Mouse (Mus musculus): ENCODE measurements at regions not wholly inside any gene's neighbourhood (a gene's known extent, or its start where the extent isn't known, plus 50 kb on each side); places are given as distances from the start of the nearest gene placed in this dataset.

- Histone ChIP-seq H3K4me3 (ENCODE audit: low read length) (peak overlapping the region; percentile 34), H3K9me3 (ENCODE audit: low read length) (no peaks in the 10 kb centered on the region), H3K4me2 (replicated peaks; ENCODE audit: low read depth, low read length) (peak overlapping the region; percentile 58), H3K36me3 (ENCODE audit: insufficient read depth, low read length) (no peaks in the 10 kb centered on the region), H3K9ac (replicated peaks; ENCODE audit: low read length) (peak overlapping the region; percentile 65), H3K27me3 (ENCODE audit: insufficient read depth, low read length) (peaks cover 1% of the 10 kb centered on the region; the same call in 1 of the 2 replicates), H3K4me1 (ENCODE audit: insufficient read depth, low read length) (peaks cover 25% of the 10 kb centered on the region), H3K27ac (ENCODE audit: low read length) (peak overlapping the region; percentile 89)
- ATAC-seq (ENCODE audit: low FRiP score, low TSS enrichment): peak; percentile 94
- WGBS: 1% methylated on average over 39 of the region's 39 CpGs
These were observed 118.1 kb upstream of the Hes1 start for GRCm38 (mm10) chr16:29945891-29946598.

GRCm38 (mm10) chr16:29946966-29947365, 117.2 kb upstream of the Hes1 start:
- WGBS: 77% methylated on average over 5 of the region's 5 CpGs

DNA sequence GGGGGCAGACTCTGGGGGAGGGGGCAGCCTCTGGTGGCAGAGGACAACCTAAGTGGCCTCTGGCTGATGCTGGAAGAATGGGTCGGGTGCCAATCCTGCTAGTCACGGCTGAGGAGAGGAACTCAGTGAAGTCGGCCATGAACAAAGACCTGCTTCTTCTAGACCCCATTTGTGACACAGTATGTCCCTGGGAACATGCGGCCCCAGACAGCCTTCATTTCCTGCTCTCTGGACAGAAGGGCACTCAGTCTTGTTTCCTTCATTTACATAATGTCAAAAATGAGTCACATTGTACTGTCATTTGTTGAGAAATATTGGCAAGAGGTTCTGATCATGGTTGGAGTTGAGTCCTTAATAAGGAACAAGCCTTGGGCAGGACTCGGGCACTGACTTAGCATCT, 116.5 kb upstream of the Hes1 start:
- 55% methylated on average over 5 of the region's 5 CpGs for WGBS
- ATAC-seq (ENCODE audit: low FRiP score, low TSS enrichment): no peak
- no peak overlapping the region for H3K27ac ChIP-seq (ENCODE audit: low read length)

More at GRCm38 (mm10) chr16:29946966-29947365, 117.2 kb upstream of the Hes1 start:
- no peak for ATAC-seq (ENCODE audit: low FRiP score, low TSS enrichment)
- Histone ChIP-seq H3K9ac (replicated peaks; ENCODE audit: low read length) (no peak overlapping the region), H3K27me3 (ENCODE audit: insufficient read depth, low read length) (no peaks in the 10 kb centered on the region), H3K36me3 (ENCODE audit: insufficient read depth, low read length) (no peaks in the 10 kb centered on the region), H3K4me1 (ENCODE audit: insufficient read depth, low read length) (peaks cover 25% of the 10 kb centered on the region), H3K9me3 (ENCODE audit: low read length) (no peaks in the 10 kb centered on the region), H3K4me2 (replicated peaks; ENCODE audit: low read depth, low read length) (no peak overlapping the region), H3K27ac (ENCODE audit: low read length) (no peak overlapping the region), H3K4me3 (ENCODE audit: low read length) (no peak overlapping the region)

DNA sequence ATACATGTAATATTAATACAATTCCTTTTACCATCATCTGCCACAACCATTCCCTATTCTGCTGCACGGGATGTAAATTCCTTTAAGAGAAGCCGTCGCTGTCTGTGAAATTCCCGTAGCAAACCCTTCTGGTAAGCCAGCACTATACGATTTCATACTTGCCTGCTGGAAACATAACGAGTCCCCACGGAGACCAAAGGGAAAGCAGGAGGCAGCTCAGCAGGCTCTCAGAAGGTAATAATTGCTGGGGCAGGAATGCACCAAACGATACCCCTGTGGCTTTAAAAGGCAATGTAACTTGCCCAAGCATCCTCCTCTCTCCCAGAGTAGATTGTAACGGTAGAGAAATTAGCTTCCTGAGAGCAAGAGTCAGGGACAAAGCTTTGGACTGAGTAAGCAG, 114.0 kb upstream of the Hes1 start:
- 29% methylated on average over 9 of the region's 9 CpGs for WGBS
- peaks cover 17% of the 10 kb centered on the region for H3K4me1 ChIP-seq (ENCODE audit: insufficient read depth, low read length)
- H3K4me2 ChIP-seq (replicated peaks; ENCODE audit: low read depth, low read length): no peak overlapping the region
- H3K9ac ChIP-seq (replicated peaks; ENCODE audit: low read length): no peak overlapping the region
- no peaks in the 10 kb centered on the region for H3K36me3 ChIP-seq (ENCODE audit: insufficient read depth, low read length)
- H3K27me3 ChIP-seq (ENCODE audit: insufficient read depth, low read length): no peaks in the 10 kb centered on the region
- no peak for ATAC-seq (ENCODE audit: low FRiP score, low TSS enrichment)
- H3K9me3 ChIP-seq (ENCODE audit: low read length): no peaks in the 10 kb centered on the region
- no peak overlapping the region for H3K27ac ChIP-seq (ENCODE audit: low read length)
- H3K4me3 ChIP-seq (ENCODE audit: low read length): no peak overlapping the region

More for the DNA sequence above, 116.5 kb upstream of the Hes1 start:
- Histone ChIP-seq H3K4me2 (replicated peaks; ENCODE audit: low read depth, low read length) (no peak overlapping the region), H3K4me3 (ENCODE audit: low read length) (no peak overlapping the region), H3K9me3 (ENCODE audit: low read length) (no peaks in the 10 kb centered on the region), H3K9ac (replicated peaks; ENCODE audit: low read length) (no peak overlapping the region), H3K36me3 (ENCODE audit: insufficient read depth, low read length) (no peaks in the 10 kb centered on the region), H3K27me3 (ENCODE audit: insufficient read depth, low read length) (no peaks in the 10 kb centered on the region), H3K4me1 (ENCODE audit: insufficient read depth, low read length) (peaks cover 25% of the 10 kb centered on the region)

GRCm38 (mm10) chr16:29950791-29951190, 113.4 kb upstream of the Hes1 start:
- Histone ChIP-seq H3K4me2 (replicated peaks; ENCODE audit: low read depth, low read length) (no peak overlapping the region), H3K4me3 (ENCODE audit: low read length) (no peak overlapping the region), H3K9me3 (ENCODE audit: low read length) (no peaks in the 10 kb centered on the region), H3K4me1 (ENCODE audit: insufficient read depth, low read length) (peaks cover 10% of the 10 kb centered on the region), H3K36me3 (ENCODE audit: insufficient read depth, low read length) (no peaks in the 10 kb centered on the region), H3K27ac (ENCODE audit: low read length) (no peak overlapping the region), H3K27me3 (ENCODE audit: insufficient read depth, low read length) (no peaks in the 10 kb centered on the region), H3K9ac (replicated peaks; ENCODE audit: low read length) (no peak overlapping the region)
- WGBS: 95% methylated on average over 4 of the region's 4 CpGs
- ATAC-seq (ENCODE audit: low FRiP score, low TSS enrichment): no peak

DNA sequence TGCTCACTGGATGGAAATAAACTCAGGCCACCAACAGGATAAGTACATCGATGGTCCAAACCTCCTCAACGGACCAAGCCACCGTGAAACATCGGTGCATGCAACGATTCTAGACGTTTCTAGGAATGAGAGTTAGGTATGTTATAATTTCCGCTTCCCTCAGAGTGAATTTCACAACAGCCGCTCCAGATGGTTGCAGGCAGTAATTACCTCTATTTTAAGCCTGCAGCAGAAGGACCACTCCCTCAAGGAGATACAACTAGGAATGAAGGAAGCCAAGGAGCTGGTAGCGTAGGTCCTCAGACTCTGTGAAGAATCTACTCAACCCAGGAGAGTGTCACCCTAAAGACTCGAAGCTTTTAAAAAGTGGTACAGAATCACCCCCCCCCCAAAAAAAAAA, 109.5 kb upstream of the Hes1 start:
- no peaks in the 10 kb centered on the region for H3K36me3 ChIP-seq (ENCODE audit: insufficient read depth, low read length)
- no peak for ATAC-seq (ENCODE audit: low FRiP score, low TSS enrichment)
- no peaks in the 10 kb centered on the region for H3K9me3 ChIP-seq (ENCODE audit: low read length)
- H3K9ac ChIP-seq (replicated peaks; ENCODE audit: low read length): no peak overlapping the region
- H3K4me2 ChIP-seq (replicated peaks; ENCODE audit: low read depth, low read length): no peak overlapping the region
- no peak overlapping the region for H3K4me3 ChIP-seq (ENCODE audit: low read length)
- no peak overlapping the region for H3K27ac ChIP-seq (ENCODE audit: low read length)
- H3K27me3 ChIP-seq (ENCODE audit: insufficient read depth, low read length): no peaks in the 10 kb centered on the region; the same call in 1 of the 2 replicates
- no peaks in the 10 kb centered on the region for H3K4me1 ChIP-seq (ENCODE audit: insufficient read depth, low read length)
- 86% methylated on average over 10 of the region's 10 CpGs for WGBS

GRCm38 (mm10) chr16:29956904-29957303, 107.3 kb upstream of the Hes1 start:
- 80% methylated on average over 7 of the region's 7 CpGs for WGBS
- H3K9ac ChIP-seq (replicated peaks; ENCODE audit: low read length): no peak overlapping the region
- no peak overlapping the region for H3K27ac ChIP-seq (ENCODE audit: low read length)
- no peak for ATAC-seq (ENCODE audit: low FRiP score, low TSS enrichment)
- H3K4me2 ChIP-seq (replicated peaks; ENCODE audit: low read depth, low read length): no peak overlapping the region
- H3K4me1 ChIP-seq (ENCODE audit: insufficient read depth, low read length): 0 out of 2 replicates have a peak, but pooled peaks cover 9% of the 10 kb centered on the region
- no peaks in the 10 kb centered on the region; the same call in 1 of the 2 replicates for H3K27me3 ChIP-seq (ENCODE audit: insufficient read depth, low read length)
- no peaks in the 10 kb centered on the region for H3K36me3 ChIP-seq (ENCODE audit: insufficient read depth, low read length)
- no peaks in the 10 kb centered on the region for H3K9me3 ChIP-seq (ENCODE audit: low read length)
- no peak overlapping the region for H3K4me3 ChIP-seq (ENCODE audit: low read length)

- WGBS: 72% methylated on average over 12 of the region's 12 CpGs
These were observed 104.1 kb upstream of the Hes1 start for GRCm38 (mm10) chr16:29959939-29960637.

GRCm38 (mm10) chr16:29963284-29963683, 100.9 kb upstream of the Hes1 start:
- H3K27me3 ChIP-seq (ENCODE audit: insufficient read depth, low read length): no peaks in the 10 kb centered on the region; the same call in 1 of the 2 replicates
- H3K4me1 ChIP-seq (ENCODE audit: insufficient read depth, low read length): peaks cover 21% of the 10 kb centered on the region; the same call in 1 of the 2 replicates
- no peak overlapping the region for H3K4me3 ChIP-seq (ENCODE audit: low read length)
- H3K9me3 ChIP-seq (ENCODE audit: low read length): peaks cover 5% of the 10 kb centered on the region; the same call in 1 of the 2 replicates
- H3K27ac ChIP-seq (ENCODE audit: low read length): no peak overlapping the region
- 38% methylated on average over 4 of the region's 4 CpGs for WGBS
- no peak overlapping the region for H3K4me2 ChIP-seq (replicated peaks; ENCODE audit: low read depth, low read length)
- peak; percentile 27; the same call in 1 of the 2 replicates for ATAC-seq (ENCODE audit: low FRiP score, low TSS enrichment)
- H3K9ac ChIP-seq (replicated peaks; ENCODE audit: low read length): no peak overlapping the region
- H3K36me3 ChIP-seq (ENCODE audit: insufficient read depth, low read length): no peaks in the 10 kb centered on the region

More at GRCm38 (mm10) chr16:29959939-29960637, 104.1 kb upstream of the Hes1 start:
- no peak overlapping the region for H3K27ac ChIP-seq (ENCODE audit: low read length)
- no peaks in the 10 kb centered on the region; the same call in 1 of the 2 replicates for H3K27me3 ChIP-seq (ENCODE audit: insufficient read depth, low read length)
- no peak overlapping the region for H3K4me2 ChIP-seq (replicated peaks; ENCODE audit: low read depth, low read length)
- peaks cover 5% of the 10 kb centered on the region; the same call in 1 of the 2 replicates for H3K9me3 ChIP-seq (ENCODE audit: low read length)
- H3K4me1 ChIP-seq (ENCODE audit: insufficient read depth, low read length): 0 out of 2 replicates have a peak, but pooled peaks cover 9% of the 10 kb centered on the region
- no peaks in the 10 kb centered on the region for H3K36me3 ChIP-seq (ENCODE audit: insufficient read depth, low read length)
- no peak for ATAC-seq (ENCODE audit: low FRiP score, low TSS enrichment)
- no peak overlapping the region for H3K9ac ChIP-seq (replicated peaks; ENCODE audit: low read length)
- H3K4me3 ChIP-seq (ENCODE audit: low read length): no peak overlapping the region
